Mouse (Mus musculus): ENCODE data around the gene Tsc22d1. TPM values are rescaled to one million over a fixed set of nuclear protein-coding genes. Genes with fewer than 3 reads are reported as not detected.

The Tsc22d1 gene
- total and polyA plus RNA-seq, 3 experiments, result 0.25 to 1.3 (median 0.69) TPM

- no peaks in the 10 kb centered on the region for H3K36me3 ChIP-seq (replicated peaks in 1 of 2; ENCODE audit: control insufficient read depth in 1 of 2, insufficient read depth in 1 of 2, low read length in 1 of 2)
- DNase-seq (ENCODE audit: extremely low read depth), result no peak
- no peak overlapping the region for H3K4me3 ChIP-seq (replicated peaks in 1 of 3; ENCODE audit: low read depth in 2 of 3, low read length in 2 of 3, poor library complexity in 1 of 3)
- no peaks in the 10 kb centered on the region for H3K27me3 ChIP-seq (replicated peaks)
- dilution Hi-C loops (cut with MboI; ENCODE audit: extremely low pct_ligation_motif_present, extremely low pct_unique_long_range_greater_than_20kb, low sequenced_read_pairs), result no loop called here
- H3K4me1 ChIP-seq (ENCODE audit: control insufficient read depth in 1 of 2, insufficient read depth in 2 of 2), result no peaks in the 10 kb centered on the region
- TF ChIP-seq E2F4 (IDR thresholded peaks at IDR 0.05; ENCODE audit: insufficient replicate concordance, low read depth, low read length), result no peak
- no peak for TF ChIP-seq USF1 (IDR thresholded peaks at IDR 0.05; ENCODE audit: low read depth, low read length)
- no peak for TF ChIP-seq NELFE (IDR thresholded peaks at IDR 0.05; ENCODE audit: low read depth, low read length)
- TF ChIP-seq MAZ (IDR thresholded peaks at IDR 0.05; ENCODE audit: low read depth, low read length), result no peak
- no peak overlapping the region for H3K9ac ChIP-seq (ENCODE audit: insufficient read depth, low read depth)
- H3K9me3 ChIP-seq (replicated peaks; ENCODE audit: low read length), result no peaks in the 10 kb centered on the region
- in situ Hi-C loops (cut with MboI; ENCODE audit: low pct_ligation_motif_present, low pct_unique_long_range_greater_than_20kb, low sequenced_read_pairs), result no loop called here
- H3K79me2 ChIP-seq (replicated peaks; ENCODE audit: control insufficient read depth, extremely low read depth, insufficient read depth, poor library complexity, severe bottlenecking), result no peaks in the 10 kb centered on the region
- no peak overlapping the region for H3K27ac ChIP-seq (ENCODE audit: insufficient read depth, low read depth)
- no peak overlapping the region for H3K4me2 ChIP-seq (ENCODE audit: insufficient read depth, low read depth, poor library complexity, severe bottlenecking)
Observed at GRCm38 (mm10) chr14:76374601-76375000, 40.2 kb upstream of the Tsc22d1 start.

GRCm38 (mm10) chr14:76376561-76376960 is 38.2 kb upstream of the Tsc22d1 start:
- Histone ChIP-seq H3K9me3 (replicated peaks; ENCODE audit: low read length) (no peaks in the 10 kb centered on the region), H3K79me2 (replicated peaks; ENCODE audit: control insufficient read depth, extremely low read depth, insufficient read depth, poor library complexity, severe bottlenecking) (no peaks in the 10 kb centered on the region), H3K36me3 (replicated peaks in 1 of 2; ENCODE audit: control insufficient read depth in 1 of 2, insufficient read depth in 1 of 2, low read length in 1 of 2) (no peaks in the 10 kb centered on the region), H3K4me2 (ENCODE audit: insufficient read depth, low read depth, poor library complexity, severe bottlenecking) (no peak overlapping the region), H3K9ac (ENCODE audit: insufficient read depth, low read depth) (no peak overlapping the region), H3K27me3 (replicated peaks) (no peaks in the 10 kb centered on the region), H3K4me3 (replicated peaks in 1 of 3; ENCODE audit: low read depth in 2 of 3, low read length in 2 of 3, poor library complexity in 1 of 3) (no peak overlapping the region), H3K4me1 (ENCODE audit: control insufficient read depth in 1 of 2, insufficient read depth in 2 of 2) (no peaks in the 10 kb centered on the region), H3K27ac (ENCODE audit: insufficient read depth, low read depth) (no peak overlapping the region)
- in situ Hi-C loops (cut with MboI; ENCODE audit: low pct_ligation_motif_present, low pct_unique_long_range_greater_than_20kb, low sequenced_read_pairs), result no loop called here
- no peak for TF ChIP-seq CHD2 (IDR thresholded peaks at IDR 0.05; ENCODE audit: low read length)
- no peak for TF ChIP-seq ZNF384 (IDR thresholded peaks at IDR 0.05; ENCODE audit: low read depth, low read length)
- TF ChIP-seq SIN3A (IDR thresholded peaks at IDR 0.05; ENCODE audit: low read length), result no peak
- no peak for TF ChIP-seq MXI1 (IDR thresholded peaks at IDR 0.05; ENCODE audit: low read depth, low read length)
- no peak for TF ChIP-seq MAZ (IDR thresholded peaks at IDR 0.05; ENCODE audit: low read depth, low read length)
- no peak for TF ChIP-seq HCFC1 (IDR thresholded peaks at IDR 0.05; ENCODE audit: low read depth, low read length)
- no peak for TF ChIP-seq PAX5 (IDR thresholded peaks at IDR 0.05; ENCODE audit: low read length)
- TF ChIP-seq NELFE (IDR thresholded peaks at IDR 0.05; ENCODE audit: low read depth, low read length), result no peak
- TF ChIP-seq MEF2A (IDR thresholded peaks at IDR 0.05; ENCODE audit: borderline replicate concordance, low read depth, low read length), result no peak
- no peak for TF ChIP-seq ZMIZ1 (IDR thresholded peaks at IDR 0.05; ENCODE audit: low read depth, low read length)
- TF ChIP-seq JUN (IDR thresholded peaks at IDR 0.05; ENCODE audit: insufficient read depth, low read depth, low read length), result no peak
- no peak for TF ChIP-seq E2F4 (IDR thresholded peaks at IDR 0.05; ENCODE audit: insufficient replicate concordance, low read depth, low read length)
- TF ChIP-seq KAT2A (IDR thresholded peaks at IDR 0.05; ENCODE audit: insufficient replicate concordance, low read length), result no peak
- TF ChIP-seq TBP (conservative IDR thresholded peaks at IDR 0.05; ENCODE audit: low read depth, low read length), result no peak
- no peak for DNase-seq (ENCODE audit: extremely low read depth)
- dilution Hi-C loops (cut with MboI; ENCODE audit: extremely low pct_ligation_motif_present, extremely low pct_unique_long_range_greater_than_20kb, low sequenced_read_pairs), result no loop called here
